Mouse (Mus musculus) hindlimb bud, embryonic 11.5 days (tissue): ENCODE measurements around the gene Uba2.
A peak's percentile ranks its signal among the peaks of the same experiment; 100 is the strongest.
"Not testable (repeated sequence)": the region's sequence is repeated elsewhere in the genome, so short reads cannot be mapped to it uniquely, and the experiment has no call there.

Experiments
- DNase-seq: peaks from one replicate; pipeline ENCODE4 v3.0.0-alpha.2; 2012; ENCODE audit warnings: low read depth, low spot score; ENCODE audit errors: extremely low spot score

The Uba2 gene

GRCm38 (mm10) chr7:34169454-34169853, at the start of gene Uba2:
TSS of gene Uba2 (minus strand) at chr7:34169599.
- no peak for DNase-seq

- no peak for DNase-seq
Measured at GRCm38 (mm10) chr7:34218496-34218895, 49.1 kb upstream of the Uba2 start.

- DNase-seq = no peak
Measured at GRCm38 (mm10) chr7:34216474-34216873, 47.1 kb upstream of the Uba2 start.

- no peak for DNase-seq
Measured at GRCm38 (mm10) chr7:34215481-34215880, 46.1 kb upstream of the Uba2 start.

- DNase-seq = no peak
Measured at GRCm38 (mm10) chr7:34214644-34215043, 45.2 kb upstream of the Uba2 start.

GRCm38 (mm10) chr7:34213281-34213680, 43.9 kb upstream of the Uba2 start:
- no peak for DNase-seq

- no peak for DNase-seq
Measured at GRCm38 (mm10) chr7:34208027-34208745, 38.8 kb upstream of the Uba2 start.

- no peak for DNase-seq
Measured at GRCm38 (mm10) chr7:34206331-34206730, 36.9 kb upstream of the Uba2 start.

- not testable (repeated sequence) for DNase-seq
Measured at GRCm38 (mm10) chr7:34202147-34202546, 32.7 kb upstream of the Uba2 start.

- no peak for DNase-seq
Measured at GRCm38 (mm10) chr7:34200829-34201228, 31.4 kb upstream of the Uba2 start.

- no peak for DNase-seq
Measured at GRCm38 (mm10) chr7:34198346-34198745, 28.9 kb upstream of the Uba2 start.

GRCm38 (mm10) chr7:34196132-34197128, 27.0 kb upstream of the Uba2 start, which contains the start of gene Pdcd2l:
TSS of gene Pdcd2l (minus strand) at chr7:34196661.
- DNase-seq = peak; percentile 62

GRCm38 (mm10) chr7:34195632-34196031, 26.2 kb upstream of the Uba2 start:
- DNase-seq = no peak

- no peak for DNase-seq
Measured at GRCm38 (mm10) chr7:34192825-34193224, 23.4 kb upstream of the Uba2 start.

GRCm38 (mm10) chr7:34189376-34189989, 20.1 kb upstream of the Uba2 start:
- DNase-seq = no peak

GRCm38 (mm10) chr7:34183794-34184193, 14.4 kb upstream of the Uba2 start:
- DNase-seq = no peak

GRCm38 (mm10) chr7:34183356-34183755, 14.0 kb upstream of the Uba2 start:
- DNase-seq = no peak

- DNase-seq = not testable (repeated sequence)
Measured at GRCm38 (mm10) chr7:34176241-34176640, 6.8 kb upstream of the Uba2 start.

GRCm38 (mm10) chr7:34172251-34172650, 2.9 kb upstream of the Uba2 start:
- DNase-seq = no peak

GRCm38 (mm10) chr7:34168470-34169251, 738 bp downstream of the Uba2 start:
- peak; percentile 63 for DNase-seq
